Mouse (Mus musculus): ENCODE measurements around the gene Llgl2. TPM values are rescaled to one million over a fixed set of nuclear protein-coding genes. Genes with fewer than 3 reads are reported as not detected.

The Llgl2 gene
- polyA plus RNA-seq, 1 experiment from 2014 or later: 12.7 TPM

GRCm38 (mm10) chr11:115899486-115900266, 75.8 kb downstream of the Llgl2 start, which contains the start of gene Smim5:
Gene Smim5 (plus strand): TSS chr11:115899966.
- peak; percentile 56 for ATAC-seq (replicated peaks; ENCODE audit: insufficient number of reproducible peaks, insufficient read depth, low FRiP score, low read depth)
- peak within 1 kb of the TSS; percentile 63 for H3K9ac ChIP-seq
- H3K4me1 ChIP-seq (replicated peaks): peaks cover 66% of the 10 kb centered on the region
- 21% methylated on average over 16 of the region's 16 CpGs for WGBS
- no peaks in the 10 kb centered on the region for H3K27me3 ChIP-seq
- H3K36me3 ChIP-seq: peaks cover 4% of the 10 kb centered on the region
- no peaks in the 10 kb centered on the region for H3K9me3 ChIP-seq (replicated peaks)
- H3K4me2 ChIP-seq: peak within 1 kb of the TSS; percentile 73
- peak within 1 kb of the TSS; percentile 54 for H3K4me3 ChIP-seq
- H3K27ac ChIP-seq: peak within 1 kb of the TSS; percentile 99

GRCm38 (mm10) chr11:115900561-115901337, 76.9 kb downstream of the Llgl2 start:
- Histone ChIP-seq H3K4me3 (peak overlapping the region; percentile 54), H3K4me2 (peak overlapping the region; percentile 73), H3K27me3 (no peaks in the 10 kb centered on the region), H3K9ac (peak overlapping the region; percentile 63), H3K9me3 (replicated peaks) (no peaks in the 10 kb centered on the region), H3K36me3 (peaks cover 4% of the 10 kb centered on the region; the same call in 1 of the 2 replicates), H3K27ac (peak overlapping the region; percentile 99), H3K4me1 (replicated peaks) (peaks cover 74% of the 10 kb centered on the region)
- ATAC-seq (replicated peaks; ENCODE audit: insufficient number of reproducible peaks, insufficient read depth, low FRiP score, low read depth): no peak
- 44% methylated on average over 8 of the region's 8 CpGs for WGBS

DNA sequence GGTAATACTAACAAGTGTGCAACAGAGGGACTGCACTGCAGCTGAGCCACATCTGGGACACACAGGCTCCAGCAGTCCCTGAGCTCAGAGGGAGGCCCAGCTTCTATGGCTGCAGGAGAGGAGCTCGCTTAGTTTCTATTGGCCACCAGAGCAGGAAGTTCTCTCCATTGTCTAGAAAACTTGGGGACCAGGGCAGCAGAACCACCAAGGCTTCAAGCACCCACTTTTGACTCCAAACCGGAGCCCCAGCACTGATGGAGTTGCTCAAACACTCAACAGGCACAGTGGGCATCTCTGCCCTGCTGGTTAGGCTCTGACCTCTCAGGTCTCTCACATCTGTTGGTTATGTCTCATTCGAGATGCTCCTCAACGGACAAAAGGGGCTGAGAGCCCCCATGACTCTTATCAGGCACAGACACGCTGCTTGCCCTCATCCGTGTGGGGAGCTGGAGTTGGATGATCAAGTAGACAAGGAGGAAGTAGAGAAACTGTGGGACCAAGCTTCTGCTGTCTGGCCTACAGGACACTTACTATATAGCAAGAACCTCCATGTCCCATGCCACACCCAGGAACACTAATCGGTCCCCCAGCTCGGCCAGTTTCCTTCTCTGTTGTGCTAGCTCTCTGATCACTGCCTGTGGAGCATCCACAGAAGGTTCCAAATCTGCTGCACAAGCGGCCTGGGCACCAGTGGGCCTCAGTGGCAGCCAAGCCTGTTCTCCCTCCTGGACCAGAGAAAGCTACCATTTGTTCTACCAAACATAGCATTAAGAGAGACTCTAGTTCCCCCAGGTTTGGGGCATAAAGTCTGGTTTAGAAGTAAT, 77.7 kb downstream of the Llgl2 start:
- ATAC-seq (replicated peaks; ENCODE audit: insufficient number of reproducible peaks, insufficient read depth, low FRiP score, low read depth): no peak
- H3K9me3 ChIP-seq (replicated peaks): no peaks in the 10 kb centered on the region
- peaks cover 10% of the 10 kb centered on the region; the same call in 1 of the 2 replicates for H3K36me3 ChIP-seq
- H3K27ac ChIP-seq: peak overlapping the region; percentile 99
- H3K4me3 ChIP-seq: peak overlapping the region; percentile 54
- H3K27me3 ChIP-seq: no peaks in the 10 kb centered on the region
- H3K9ac ChIP-seq: peak overlapping the region; percentile 63
- WGBS: 63% methylated on average over 9 of the region's 9 CpGs
- peaks cover 80% of the 10 kb centered on the region for H3K4me1 ChIP-seq (replicated peaks)
- peak overlapping the region; percentile 73 for H3K4me2 ChIP-seq

GRCm38 (mm10) chr11:115902177-115902576, 78.3 kb downstream of the Llgl2 start:
- H3K9me3 ChIP-seq (replicated peaks): no peaks in the 10 kb centered on the region
- peak overlapping the region; percentile 73 for H3K4me2 ChIP-seq
- peak overlapping the region; percentile 63 for H3K9ac ChIP-seq
- 21% methylated on average over 5 of the region's 5 CpGs for WGBS
- peak overlapping the region; percentile 99 for H3K27ac ChIP-seq
- ATAC-seq (replicated peaks; ENCODE audit: insufficient number of reproducible peaks, insufficient read depth, low FRiP score, low read depth): peak; percentile 68
- peak overlapping the region; percentile 54 for H3K4me3 ChIP-seq
- H3K27me3 ChIP-seq: no peaks in the 10 kb centered on the region
- peaks cover 10% of the 10 kb centered on the region; the same call in 1 of the 2 replicates for H3K36me3 ChIP-seq
- H3K4me1 ChIP-seq (replicated peaks): peaks cover 80% of the 10 kb centered on the region

- H3K36me3 ChIP-seq: peaks cover 10% of the 10 kb centered on the region; the same call in 1 of the 2 replicates
- peak overlapping the region; percentile 73 for H3K4me2 ChIP-seq
- 26% methylated on average over 1 of the region's 1 CpGs for WGBS
- H3K27me3 ChIP-seq: no peaks in the 10 kb centered on the region
- H3K9ac ChIP-seq: peak overlapping the region; percentile 63
- H3K27ac ChIP-seq: peak overlapping the region; percentile 99
- H3K9me3 ChIP-seq (replicated peaks): no peaks in the 10 kb centered on the region
- no peak for ATAC-seq (replicated peaks; ENCODE audit: insufficient number of reproducible peaks, insufficient read depth, low FRiP score, low read depth)
- H3K4me3 ChIP-seq: peak overlapping the region; percentile 54; the same call in 1 of the 2 replicates
- peaks cover 80% of the 10 kb centered on the region for H3K4me1 ChIP-seq (replicated peaks)
These were observed 79.0 kb downstream of the Llgl2 start for GRCm38 (mm10) chr11:115902831-115903230.

DNA sequence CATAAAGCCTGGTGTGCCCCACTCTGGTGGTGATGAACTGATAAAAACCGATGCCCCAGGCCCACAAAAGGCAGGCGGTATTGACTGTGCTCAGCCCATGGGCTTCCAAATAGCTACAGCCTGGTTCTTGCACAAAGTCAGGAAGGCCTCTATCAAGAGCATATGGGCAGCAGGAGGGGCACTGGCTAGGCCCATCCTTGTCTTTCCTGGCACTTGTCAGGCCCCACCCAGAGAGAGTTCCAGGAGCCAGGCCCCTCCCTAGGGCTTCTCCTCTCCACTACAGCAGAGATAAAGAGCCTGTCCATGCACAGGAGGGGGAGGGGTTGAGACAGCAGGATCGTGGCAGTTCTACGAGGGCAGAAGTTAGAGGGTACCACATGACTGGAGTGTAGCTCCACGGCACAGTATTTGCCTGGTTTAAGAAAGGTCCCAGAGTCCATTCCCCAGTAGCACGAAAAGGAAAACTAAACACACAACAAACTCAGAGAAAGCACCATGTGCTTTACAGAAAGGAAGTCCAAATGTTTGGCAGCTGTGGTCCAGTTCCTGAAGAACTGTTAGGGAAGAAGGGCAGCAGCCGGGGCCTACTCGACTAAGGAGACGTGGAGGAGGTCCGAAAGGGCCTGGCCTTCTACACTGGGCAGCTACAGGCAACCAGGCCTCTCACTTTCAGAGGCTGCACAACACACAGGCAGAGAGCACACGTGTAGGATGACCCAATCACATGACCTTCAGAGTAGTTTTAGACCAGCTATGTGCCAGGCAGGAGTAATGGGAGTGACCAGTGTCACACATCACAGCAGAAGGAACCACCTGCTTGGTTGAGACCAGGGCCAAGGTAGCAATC, 79.8 kb downstream of the Llgl2 start:
- no peaks in the 10 kb centered on the region for H3K9me3 ChIP-seq (replicated peaks)
- WGBS: 36% methylated on average over 11 of the region's 11 CpGs
- peak overlapping the region; percentile 35 for H3K9ac ChIP-seq
- no peaks in the 10 kb centered on the region for H3K27me3 ChIP-seq
- H3K36me3 ChIP-seq: peaks cover 17% of the 10 kb centered on the region
- peak; percentile 80 for ATAC-seq (replicated peaks; ENCODE audit: insufficient number of reproducible peaks, insufficient read depth, low FRiP score, low read depth)
- peak overlapping the region; percentile 99 for H3K27ac ChIP-seq
- H3K4me1 ChIP-seq (replicated peaks): peaks cover 76% of the 10 kb centered on the region
- H3K4me2 ChIP-seq: peak overlapping the region; percentile 73
- H3K4me3 ChIP-seq: no peak overlapping the region

DNA sequence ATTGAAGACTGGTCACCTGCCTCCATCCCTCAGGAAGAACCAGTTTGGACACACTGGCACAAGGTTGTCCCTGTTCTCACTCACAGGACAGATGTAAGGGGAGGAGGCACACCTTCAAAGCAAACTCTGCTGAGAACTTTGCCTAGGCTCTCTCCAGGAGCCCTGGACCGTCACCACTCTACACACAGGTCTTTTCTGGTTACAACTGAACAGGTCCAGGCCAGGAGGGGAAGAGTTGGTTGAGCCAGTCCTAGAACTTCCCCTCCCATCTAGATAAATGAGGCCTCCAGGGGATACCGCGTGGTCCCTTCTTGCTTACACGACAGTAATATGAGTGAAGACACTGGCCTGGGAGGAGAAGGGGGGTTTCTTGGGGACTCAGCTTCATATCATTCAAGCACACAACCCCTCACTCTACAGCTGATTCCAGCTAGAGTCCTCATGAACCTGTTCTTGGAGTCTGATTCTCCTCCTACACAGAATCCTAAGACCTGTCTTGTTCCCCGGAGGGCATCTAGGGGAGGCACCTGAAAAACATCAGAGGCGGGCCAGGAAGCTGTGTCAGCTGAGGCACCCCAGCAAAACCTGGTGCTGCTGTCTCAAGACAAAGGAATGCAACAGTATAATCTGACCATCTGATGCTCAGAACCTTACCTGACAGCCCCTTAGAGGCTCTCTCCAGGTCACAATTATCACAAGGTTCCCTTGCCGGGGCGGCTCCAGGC, 80.5 kb downstream of the Llgl2 start:
- 67% methylated on average over 8 of the region's 8 CpGs for WGBS

More for the DNA sequence above, 80.5 kb downstream of the Llgl2 start:
- no peak overlapping the region for H3K4me3 ChIP-seq
- no peaks in the 10 kb centered on the region for H3K27me3 ChIP-seq
- peaks cover 68% of the 10 kb centered on the region for H3K4me1 ChIP-seq (replicated peaks)
- no peak for ATAC-seq (replicated peaks; ENCODE audit: insufficient number of reproducible peaks, insufficient read depth, low FRiP score, low read depth)
- H3K9ac ChIP-seq: peak overlapping the region; percentile 35
- peak overlapping the region; percentile 99 for H3K27ac ChIP-seq
- H3K36me3 ChIP-seq: peaks cover 17% of the 10 kb centered on the region
- peak overlapping the region; percentile 73 for H3K4me2 ChIP-seq
- H3K9me3 ChIP-seq (replicated peaks): no peaks in the 10 kb centered on the region

Small RNA genes within 50 kb of the gene (microRNA-seq; reads per million reads assigned to microRNA genes)
- gene Mir5621: not detected

Other genes starting within 250 kb of the Llgl2 start
- gene Mrps7, start 220.1 kb upstream of the Llgl2 start, polyA plus RNA-seq (2015; fragmentation: Nextera tagmentation; extraction: Ambion mirVana): 76.2 and 80.1 TPM in 2 replicates
- 13.7 and 16.3 TPM in 2 replicates for gene Gga3, start 220.0 kb upstream of the Llgl2 start, polyA plus RNA-seq (2015; fragmentation: Nextera tagmentation; extraction: Ambion mirVana)
- 30.2 and 34.5 TPM in 2 replicates for gene Mif4gd, start 211.1 kb upstream of the Llgl2 start, polyA plus RNA-seq (2015; fragmentation: Nextera tagmentation; extraction: Ambion mirVana)
- gene Slc25a19, start 195.8 kb upstream of the Llgl2 start, polyA plus RNA-seq (2015; fragmentation: Nextera tagmentation; extraction: Ambion mirVana): 47.7 and 48.8 TPM in 2 replicates
- 103 and 104 TPM in 2 replicates for gene Grb2, start 115.5 kb upstream of the Llgl2 start, polyA plus RNA-seq (2015; fragmentation: Nextera tagmentation; extraction: Ambion mirVana)
- 36.7 and 38.8 TPM in 2 replicates for gene Tmem94, start 58.6 kb upstream of the Llgl2 start, polyA plus RNA-seq (2015; fragmentation: Nextera tagmentation; extraction: Ambion mirVana)
- gene Caskin2, start 10.4 kb upstream of the Llgl2 start, polyA plus RNA-seq (2015; fragmentation: Nextera tagmentation; extraction: Ambion mirVana): 18.0 and 22.5 TPM in 2 replicates
- gene Tsen54, start 9.3 kb upstream of the Llgl2 start, polyA plus RNA-seq (2015; fragmentation: Nextera tagmentation; extraction: Ambion mirVana): 20.1 and 26.4 TPM in 2 replicates
- gene Myo15b, start 34.4 kb downstream of the Llgl2 start, polyA plus RNA-seq (2015; fragmentation: Nextera tagmentation; extraction: Ambion mirVana): 0.16 TPM in 2 replicates
- gene Smim5, start 75.9 kb downstream of the Llgl2 start, polyA plus RNA-seq (2015; fragmentation: Nextera tagmentation; extraction: Ambion mirVana): 52.1 and 56.3 TPM in 2 replicates
- gene Smim6, start 88.0 kb downstream of the Llgl2 start, polyA plus RNA-seq (2015; fragmentation: Nextera tagmentation; extraction: Ambion mirVana): 3.3 and 5.0 TPM in 2 replicates
- gene Sap30bp, start 109.2 kb downstream of the Llgl2 start, polyA plus RNA-seq (2015; fragmentation: Nextera tagmentation; extraction: Ambion mirVana): 21.4 and 21.9 TPM in 2 replicates
- 9.1 and 14.7 TPM in 2 replicates for gene Recql5, start 109.4 kb downstream of the Llgl2 start, polyA plus RNA-seq (2015; fragmentation: Nextera tagmentation; extraction: Ambion mirVana)
- 1.2 and 3.9 TPM in 2 replicates for gene Itgb4, start 150.7 kb downstream of the Llgl2 start, polyA plus RNA-seq (2015; fragmentation: Nextera tagmentation; extraction: Ambion mirVana)
- gene Galk1, start 188.7 kb downstream of the Llgl2 start, polyA plus RNA-seq (2015; fragmentation: Nextera tagmentation; extraction: Ambion mirVana): 120 and 147 TPM in 2 replicates
- 648 and 727 TPM in 2 replicates for gene H3f3b, start 203.9 kb downstream of the Llgl2 start, polyA plus RNA-seq (2015; fragmentation: Nextera tagmentation; extraction: Ambion mirVana)
- gene Unk, start 206.3 kb downstream of the Llgl2 start, polyA plus RNA-seq (2015; fragmentation: Nextera tagmentation; extraction: Ambion mirVana): 19.5 and 27.3 TPM in 2 replicates

Measured in heart, embryonic 15.5 days (tissue).